Comparison of ENCODE assay signal across 23 mouse cellular contexts in genomic region chr16:58479898-58480448, GRCm38 (mm10). TPM values are rescaled to one million over a fixed set of nuclear protein-coding genes. Genes with fewer than 3 reads are reported as not detected.
DNase-seq lines count a peak whose midpoint lies in the region; ATAC-seq and TF ChIP-seq lines count a peak whose summit lies in the region.
"Had no signal": no experiment of that assay in that cellular context is flagged by ENCODE, and none has a peak within 500 bp of the region (broad histone marks: within the 10 kb centered on the region; RNA-seq: fewer than 3 reads in every experiment).

No protein-coding gene starts in this region.

- no peak overlapping the region for H3K4me2 ChIP-seq in kidney, embryonic 16.5 days (replicated peaks; ENCODE audit: low read depth, low read length)
- no peak overlapping the region for H3K4me2 ChIP-seq in midbrain, postnatal 0 days (ENCODE audit: low read depth, low read length, poor library complexity, severe bottlenecking)
- H3K4me2 ChIP-seq in midbrain, embryonic 14.5 days (ENCODE audit: low read length) = no peak overlapping the region
- H3K4me2 ChIP-seq: hindbrain, embryonic 15.5 days; intestine, embryonic 15.5 days; liver, embryonic 15.5 days; stomach, embryonic 15.5 days had no signal

- peaks cover 40% of the 10 kb centered on the region for H3K4me1 ChIP-seq in kidney, embryonic 16.5 days (ENCODE audit: insufficient read depth, low read length)
- no peaks in the 10 kb centered on the region for H3K4me1 ChIP-seq in midbrain, postnatal 0 days (ENCODE audit: insufficient read depth, low read length)
- no peaks in the 10 kb centered on the region for H3K4me1 ChIP-seq in midbrain, embryonic 14.5 days (ENCODE audit: control insufficient read depth, insufficient read depth, low read length)
- H3K4me1 ChIP-seq: hindbrain, embryonic 15.5 days; midbrain, embryonic 10.5 days had no signal

- peaks cover 11% of the 10 kb centered on the region for H3K9me3 ChIP-seq in kidney, embryonic 16.5 days (ENCODE audit: low read length)
- H3K9me3 ChIP-seq in midbrain, postnatal 0 days (ENCODE audit: low read length) = no peaks in the 10 kb centered on the region
- no peaks in the 10 kb centered on the region for H3K9me3 ChIP-seq in midbrain, embryonic 14.5 days (ENCODE audit: control insufficient read depth, low read length)
- H3K9me3 ChIP-seq: hindbrain, embryonic 15.5 days; intestine, embryonic 15.5 days; liver, embryonic 15.5 days; stomach, embryonic 15.5 days had no signal

- H3K9ac ChIP-seq in kidney, embryonic 16.5 days (replicated peaks; ENCODE audit: low read length) = no peak overlapping the region
- H3K9ac ChIP-seq in midbrain, postnatal 0 days (replicated peaks; ENCODE audit: low read length, poor library complexity, severe bottlenecking) = no peak overlapping the region
- H3K9ac ChIP-seq in midbrain, embryonic 14.5 days (replicated peaks; ENCODE audit: low read length) = no peak overlapping the region
- H3K9ac ChIP-seq: forebrain, postnatal 0 days; hindbrain, embryonic 15.5 days; intestine, embryonic 15.5 days; liver, embryonic 15.5 days; stomach, embryonic 15.5 days had no signal

- no peak overlapping the region for H3K4me3 ChIP-seq in kidney, embryonic 16.5 days (ENCODE audit: low read length)
- no peak overlapping the region for H3K4me3 ChIP-seq in midbrain, postnatal 0 days (ENCODE audit: low read depth, low read length)
- H3K4me3 ChIP-seq in midbrain, embryonic 14.5 days (replicated peaks; ENCODE audit: low read depth, low read length) = no peak overlapping the region
- H3K4me3 ChIP-seq: forebrain, embryonic 10.5 days; heart, adult 2 months; hindbrain, embryonic 15.5 days; intestine, embryonic 15.5 days; liver, embryonic 15.5 days; midbrain, embryonic 10.5 days; stomach, embryonic 15.5 days had no signal

- peak overlapping the region; percentile 3; the same call in 1 of the 2 replicates for H3K27ac ChIP-seq in kidney, embryonic 16.5 days (ENCODE audit: low read length)
- no peak overlapping the region for H3K27ac ChIP-seq in midbrain, postnatal 0 days (ENCODE audit: low read depth, low read length)
- H3K27ac ChIP-seq in midbrain, embryonic 14.5 days (replicated peaks; ENCODE audit: low read depth, low read length) = no peak overlapping the region
- H3K27ac ChIP-seq: forebrain, embryonic 10.5 days; hindbrain, embryonic 15.5 days; intestine, embryonic 15.5 days; liver, embryonic 15.5 days; midbrain, embryonic 10.5 days; stomach, embryonic 15.5 days had no signal

- WGBS in kidney, embryonic 16.5 days = 87% methylated on average over 4 of the region's 4 CpGs
- WGBS in midbrain, postnatal 0 days = 83% methylated on average over 4 of the region's 4 CpGs
- WGBS in midbrain, embryonic 14.5 days = 79% methylated on average over 4 of the region's 4 CpGs

- no peak for DNase-seq in kidney, postnatal 36 days
- no peak for DNase-seq in midbrain, postnatal 0 days (ENCODE audit: low spot score)
- DNase-seq in midbrain, embryonic 14.5 days = no peak
- DNase-seq in cerebellum, postnatal 10 days = no peak
- no peak for DNase-seq in right cerebral cortex, postnatal 14 days
- DNase-seq: adrenal gland, postnatal 25 days; cerebellum, adult 11 months; cerebellum, postnatal 14 days; forebrain, postnatal 0 days; heart, adult 2 months; heart, postnatal 36 days; kidney, postnatal 10 days; lung, postnatal 10 days; thymus, adult 2 months had no signal

- no peak for TF ChIP-seq CTCF in midbrain, postnatal 0 days (IDR thresholded peaks at IDR 0.05)

- H3K27me3 ChIP-seq in kidney, embryonic 16.5 days (ENCODE audit: insufficient read depth, low read length) = no peaks in the 10 kb centered on the region
- H3K27me3 ChIP-seq in midbrain, postnatal 0 days (ENCODE audit: insufficient read depth, low read length) = no peaks in the 10 kb centered on the region
- no peaks in the 10 kb centered on the region for H3K27me3 ChIP-seq in midbrain, embryonic 14.5 days (ENCODE audit: control insufficient read depth, insufficient read depth, low read length)
- H3K27me3 ChIP-seq: hindbrain, embryonic 15.5 days; intestine, embryonic 15.5 days; liver, embryonic 15.5 days; stomach, embryonic 15.5 days had no signal

- peaks cover 36% of the 10 kb centered on the region for H3K36me3 ChIP-seq in kidney, embryonic 16.5 days (ENCODE audit: insufficient read depth, low read length)
- no peaks in the 10 kb centered on the region for H3K36me3 ChIP-seq in midbrain, postnatal 0 days (ENCODE audit: insufficient read depth, low read length)
- H3K36me3 ChIP-seq in midbrain, embryonic 14.5 days (ENCODE audit: control insufficient read depth, insufficient read depth, low read length) = no peaks in the 10 kb centered on the region

- no peak for ATAC-seq in kidney, embryonic 16.5 days (ENCODE audit: low FRiP score, low TSS enrichment)
- ATAC-seq in midbrain, postnatal 0 days (ENCODE audit: low FRiP score) = peak; percentile 51; the same call in 1 of the 2 replicates
- ATAC-seq in midbrain, embryonic 14.5 days (ENCODE audit: low FRiP score, low TSS enrichment) = no peak
- ATAC-seq in megakaryocyte, adult 5-6 weeks (ENCODE audit: poor library complexity, severe bottlenecking) = peak; percentile 20; the same call in 1 of the 2 replicates
- ATAC-seq: activated CD4-positive, CD25-positive, alpha-beta regulatory T cell, adult 4 months; forebrain, postnatal 0 days; intestine, embryonic 15.5 days had no signal

RNA-seq across cellular contexts. Expression of gene St3gal6, which starts 44.1 kb away (rescaled TPM):
- polyA plus RNA-seq in kidney, embryonic 16.5 days (2015; fragmentation: Nextera tagmentation; extraction: Ambion mirVana) = 80.5 and 89.9 TPM in 2 replicates
- total RNA-seq in midbrain, postnatal 0 days (2014; rRNA removed) = 3.8 and 6.5 TPM in 2 replicates
- 14.9 and 18.0 TPM in 2 replicates for polyA plus RNA-seq in midbrain, postnatal 0 days (2015; fragmentation: Nextera tagmentation; extraction: Ambion mirVana)
- 8.3 and 8.5 TPM in 2 replicates for polyA plus RNA-seq in midbrain, embryonic 14.5 days (2014; fragmentation: Nextera tagmentation; extraction: Ambion mirVana)
- 9.4 and 15.6 TPM in 2 replicates for total RNA-seq in megakaryocyte, adult 5-6 weeks (2015)
- 11.9 and 17.3 TPM in 2 replicates for total RNA-seq in megakaryocyte, adult 5-6 weeks (2017)

Comparison
In these comparisons a context has a peak if more than half of its experiments do, and no peak if none do; other contexts are left out.
1. ATAC-seq: peak in midbrain, postnatal 0 days (single experiment) and megakaryocyte, adult 5-6 weeks (single experiment); none in kidney, embryonic 16.5 days (single experiment) and midbrain, embryonic 14.5 days (single experiment).